Mouse (Mus musculus) adrenal gland, adult 8-10 months (tissue): ENCODE measurements at regions not wholly inside any gene's neighbourhood (a gene's known extent, or its start where the extent isn't known, plus 50 kb on each side); places are given as distances from the start of the nearest gene placed in this dataset.
"Not testable (repeated sequence)": the region's sequence is repeated elsewhere in the genome, so short reads cannot be mapped to it uniquely, and the experiment has no call there.

ENCODE experiments used
- DNase-seq: peaks from one replicate; pipeline ENCODE4 v3.0.0; 2022

- DNase-seq = no peak
Measured at GRCm38 (mm10) chr17:50407249-50407990, 101.8 kb upstream of the Plcl2 start.

GRCm38 (mm10) chr17:50408581-50408980 is 100.6 kb upstream of the Plcl2 start:
- no peak for DNase-seq

GRCm38 (mm10) chr17:50409271-50409670 is 99.9 kb upstream of the Plcl2 start:
- DNase-seq = no peak

DNA sequence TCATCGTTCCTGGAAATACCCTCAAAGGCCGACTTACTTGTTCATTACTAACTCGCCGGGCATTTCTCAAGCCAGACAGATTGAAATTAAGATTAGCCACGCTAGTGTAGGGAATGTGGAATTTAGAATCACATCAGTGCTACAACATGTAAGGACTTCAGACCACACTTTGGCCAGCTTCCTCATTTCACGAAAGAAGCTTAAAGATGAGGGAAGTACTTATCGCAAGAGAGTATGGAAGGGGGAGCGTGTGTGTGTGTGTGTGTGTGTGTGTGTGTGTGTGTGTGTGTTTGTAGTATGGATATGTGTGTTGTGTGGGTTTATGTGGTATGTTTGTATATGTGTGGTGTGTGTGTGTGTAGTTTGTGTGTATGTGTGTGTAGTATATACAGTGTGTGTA is 99.3 kb upstream of the Plcl2 start:
- DNase-seq = no peak

DNA sequence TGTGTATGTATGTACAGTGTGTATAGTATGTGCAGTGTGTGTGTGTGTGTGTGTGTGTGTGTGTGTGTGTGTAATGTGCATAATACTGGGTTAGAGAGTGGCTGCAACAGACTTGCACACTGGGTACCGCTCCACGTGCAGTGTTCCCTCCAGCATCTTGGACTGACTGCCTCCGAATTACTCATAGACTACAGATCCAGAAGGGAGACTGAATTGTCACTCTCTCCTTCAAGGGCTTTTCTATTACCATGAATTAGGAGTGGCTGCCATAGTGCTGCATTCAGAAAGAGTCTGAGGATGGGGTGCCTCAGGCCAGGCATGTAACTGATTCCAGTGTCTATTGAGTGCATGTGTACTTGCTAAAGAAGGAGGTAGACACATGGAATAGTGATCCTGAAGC is 98.9 kb upstream of the Plcl2 start:
- no peak for DNase-seq

- no peak for DNase-seq
Measured at GRCm38 (mm10) chr17:50412446-50412845, 96.8 kb upstream of the Plcl2 start.

DNA sequence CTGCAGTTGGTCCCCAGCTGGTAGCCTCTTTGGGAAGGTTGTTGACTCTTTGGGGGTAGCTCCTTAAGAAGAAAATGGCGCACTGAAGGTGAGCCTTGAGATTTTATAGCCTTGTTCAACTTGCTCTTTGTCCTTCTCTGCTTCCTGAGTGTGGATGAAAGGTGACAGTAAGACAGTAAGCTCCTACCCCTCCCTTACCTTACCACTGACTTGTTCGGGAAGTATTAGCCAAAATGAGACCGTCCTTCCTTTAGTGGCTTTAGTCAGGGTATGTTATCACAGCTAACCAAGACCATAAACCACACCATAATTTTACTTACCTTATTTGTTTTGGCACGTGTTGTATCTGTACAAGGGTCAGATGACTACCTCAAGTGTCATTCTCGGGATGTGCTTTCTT is 95.3 kb upstream of the Plcl2 start:
- DNase-seq = no peak

DNA sequence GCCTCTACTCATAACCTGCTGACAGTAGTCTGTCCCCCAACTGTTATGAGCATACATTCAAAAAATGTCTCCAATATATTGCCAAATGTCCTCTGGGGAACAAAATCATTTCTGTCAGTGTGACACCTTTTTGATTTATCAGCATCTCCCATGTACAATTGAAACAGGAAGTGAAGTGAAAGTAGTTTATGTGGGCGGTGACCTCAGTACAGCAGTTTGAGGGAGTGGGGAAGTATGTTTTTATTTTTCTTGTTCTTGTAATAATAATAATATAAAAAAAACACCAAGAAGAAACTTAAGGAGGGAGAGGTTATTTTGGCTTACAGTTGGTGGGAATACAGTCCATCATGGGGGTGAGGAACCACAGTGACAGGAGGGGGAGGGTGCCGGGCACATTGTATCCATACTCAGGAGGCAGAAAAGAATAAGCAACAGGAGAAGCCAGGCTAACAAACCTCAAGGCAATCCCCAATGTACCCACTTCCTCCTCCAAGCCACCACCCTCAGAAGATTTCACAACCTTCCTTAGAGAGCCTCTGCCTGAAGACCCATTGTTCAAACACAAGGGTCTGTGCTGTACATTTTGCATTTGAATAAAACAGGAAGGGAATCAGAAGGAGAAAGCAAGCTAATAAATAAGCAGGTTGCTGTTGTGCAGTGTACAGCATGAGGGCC is 93.7 kb upstream of the Plcl2 start:
- no peak for DNase-seq

- no peak for DNase-seq
Measured at GRCm38 (mm10) chr17:50416119-50416518, 93.1 kb upstream of the Plcl2 start.

DNA sequence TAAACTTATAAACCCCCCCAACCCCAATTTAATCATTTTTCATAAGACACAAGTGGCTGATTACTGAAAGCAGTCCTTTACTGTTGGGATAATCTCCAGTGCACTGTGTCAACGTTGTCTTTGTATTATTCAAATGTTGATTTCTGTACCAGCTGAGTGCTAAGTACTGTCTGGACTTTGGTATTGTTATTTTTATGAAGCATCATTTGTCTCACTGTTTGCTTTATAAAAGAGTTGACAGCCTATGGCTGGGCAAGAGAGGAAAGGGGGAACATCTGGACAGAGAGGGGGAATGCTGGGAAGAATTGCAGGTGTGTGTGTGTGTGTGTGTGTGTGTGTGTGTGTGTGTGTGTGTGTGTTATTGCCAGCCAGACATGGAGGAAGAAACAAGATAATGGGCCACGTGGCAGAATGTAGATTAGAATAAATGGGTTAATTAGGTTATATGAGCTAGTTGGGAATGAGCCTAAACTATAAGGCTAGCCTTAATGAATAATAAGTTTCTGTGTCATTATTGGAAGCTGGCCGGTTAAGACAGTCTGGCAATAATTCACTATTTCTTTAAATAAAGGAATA is 92.6 kb upstream of the Plcl2 start:
- DNase-seq = no peak

DNA sequence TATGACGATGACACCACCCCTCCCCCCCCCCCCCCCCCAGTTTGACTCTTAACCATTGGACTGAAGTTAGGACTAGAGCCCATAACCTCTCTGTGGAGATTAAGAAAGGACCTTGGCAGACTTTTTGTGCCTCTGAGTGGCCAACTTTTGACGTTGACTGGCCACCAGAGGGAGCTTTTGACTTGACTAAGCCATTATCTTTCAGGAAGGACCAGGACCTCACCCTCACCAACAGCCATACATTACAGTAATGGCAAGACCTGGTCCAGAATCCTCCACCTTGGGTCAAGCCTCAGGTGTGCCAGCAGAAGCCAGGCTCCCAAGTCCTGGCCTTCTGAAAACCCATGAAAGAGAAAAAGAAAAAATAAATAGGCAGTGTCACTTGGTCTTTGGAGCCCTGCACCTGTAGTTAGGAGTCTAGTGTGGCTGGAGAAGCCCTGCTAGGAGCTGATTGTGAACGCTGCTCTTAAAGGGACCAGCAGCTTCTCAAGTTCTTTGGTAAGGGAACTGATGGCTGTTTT is 90.3 kb upstream of the Plcl2 start:
- peak; percentile 31 for DNase-seq

DNA sequence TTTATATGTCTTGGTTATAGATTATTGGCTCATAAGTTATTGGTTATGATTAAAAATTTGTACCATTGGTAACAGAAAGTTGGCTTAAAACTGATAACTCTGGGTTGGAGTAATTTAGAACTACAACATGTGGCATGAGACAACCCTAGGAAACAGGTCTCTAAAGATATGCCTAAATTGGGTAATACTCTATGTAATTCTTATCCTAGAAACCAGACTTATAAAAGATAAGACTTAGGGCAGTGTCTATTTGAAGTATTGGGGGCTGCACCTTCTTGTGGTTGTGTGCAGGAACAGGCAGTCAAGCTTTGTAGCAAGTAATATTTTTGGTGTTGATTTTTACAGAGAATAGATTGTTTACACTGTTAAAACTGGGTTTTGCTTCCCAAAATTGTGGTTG is 89.7 kb upstream of the Plcl2 start:
- not testable (repeated sequence) for DNase-seq

- no peak for DNase-seq
Measured at GRCm38 (mm10) chr17:50419966-50420365, 89.2 kb upstream of the Plcl2 start.

- no peak for DNase-seq
Measured at GRCm38 (mm10) chr17:50420690-50421089, 88.5 kb upstream of the Plcl2 start.

- peak; percentile 72 for DNase-seq
Measured at GRCm38 (mm10) chr17:50421476-50421875, 87.7 kb upstream of the Plcl2 start.

DNA sequence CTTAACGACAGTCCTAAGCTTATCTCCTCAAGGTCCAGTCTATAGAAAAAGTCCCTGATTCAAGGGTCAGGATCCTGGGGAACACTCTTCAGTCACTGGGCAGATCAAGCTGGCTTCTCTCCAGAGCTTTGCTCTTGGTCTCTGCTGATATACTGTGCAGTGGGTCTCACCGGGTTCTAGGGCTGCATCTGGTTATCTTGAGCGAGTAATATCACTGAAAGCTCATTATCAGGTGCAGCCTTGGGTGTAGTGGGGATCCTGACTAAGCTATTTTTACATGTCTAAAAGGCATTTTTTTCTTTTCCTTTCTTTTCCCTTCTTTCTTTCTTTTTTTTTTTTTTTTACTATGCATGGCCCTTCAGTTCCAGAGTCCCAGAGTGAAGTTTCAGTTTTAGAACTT is 84.1 kb upstream of the Plcl2 start:
- DNase-seq = no peak

DNA sequence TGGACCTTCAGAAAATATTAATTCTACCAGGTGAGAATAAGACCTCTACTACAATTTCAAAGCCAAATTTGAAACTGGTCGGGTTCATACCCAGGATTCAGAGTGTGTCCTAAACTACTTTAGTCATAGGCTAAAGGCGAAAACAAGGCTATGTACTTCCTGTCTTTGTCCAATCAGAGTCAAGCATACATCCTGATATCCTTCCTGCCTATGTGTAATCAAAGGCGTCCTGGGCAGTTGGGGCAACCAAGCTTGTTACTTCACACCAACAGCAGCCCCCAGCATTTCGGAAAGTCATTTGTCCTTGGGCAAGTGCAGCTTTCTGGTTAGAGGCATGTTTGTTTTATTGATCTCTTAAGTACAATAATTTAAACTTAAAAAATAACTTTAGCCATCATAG is 83.7 kb upstream of the Plcl2 start:
- DNase-seq = no peak

- no peak for DNase-seq
Measured at GRCm38 (mm10) chr17:50426146-50426545, 83.1 kb upstream of the Plcl2 start.

GRCm38 (mm10) chr17:50427331-50428003 is 81.7 kb upstream of the Plcl2 start:
- DNase-seq = no peak

- DNase-seq = no peak
Measured at GRCm38 (mm10) chr17:50428004-50428560, 81.1 kb upstream of the Plcl2 start.

- DNase-seq = no peak
Measured at GRCm38 (mm10) chr17:50432559-50432958, 76.6 kb upstream of the Plcl2 start.

DNA sequence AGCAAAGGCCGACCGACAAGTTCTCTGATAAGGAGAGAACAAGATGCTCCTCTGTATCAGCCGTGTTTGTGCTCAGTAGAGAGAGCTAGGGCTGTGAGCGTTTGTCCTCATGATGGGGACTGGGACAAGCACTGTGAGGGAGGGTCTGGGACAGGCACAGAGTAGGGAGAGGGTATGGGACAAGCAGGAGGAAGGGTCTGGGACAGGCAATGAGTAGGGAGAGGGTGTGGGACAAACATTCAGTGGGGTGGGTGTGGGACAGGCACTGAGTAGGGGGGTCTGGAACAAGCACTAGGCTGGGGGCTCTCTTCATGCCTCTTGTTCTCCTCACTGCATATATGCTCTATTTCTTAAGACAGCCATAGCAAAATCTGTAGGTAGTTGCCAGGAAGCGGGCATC is 70.2 kb upstream of the Plcl2 start:
- no peak for DNase-seq

GRCm38 (mm10) chr17:50439365-50439764 is 69.8 kb upstream of the Plcl2 start:
- no peak for DNase-seq
